Mouse (Mus musculus) embryonic fibroblast, embryonic 13.5 days (primary cell): ENCODE data around the gene Fbxw11. TPM values are rescaled to one million over a fixed set of nuclear protein-coding genes. Genes with fewer than 3 reads are reported as not detected.
A peak's percentile ranks its signal among the peaks of the same experiment; 100 is the strongest.
"Not testable (repeated sequence)": the region's sequence is repeated elsewhere in the genome, so short reads cannot be mapped to it uniquely, and the experiment has no call there.

Experiments
- H3K27ac ChIP-seq: 2 replicates; pipeline ENCODE4 v1.5.1; 2012; ENCODE audit warnings: low read length, control low read depth, inconsistent platforms; ENCODE audit not compliant: insufficient read depth
- H3K4me1 ChIP-seq: 2 replicates; pipeline ENCODE4 v1.6.1; 2011; ENCODE audit warnings: low read length; ENCODE audit not compliant: control insufficient read depth, insufficient read depth
- H3K4me3 ChIP-seq: 2 replicates; pipeline ENCODE4 v1.5.1; 2011; ENCODE audit warnings: mild to moderate bottlenecking, control low read depth, low read length; ENCODE audit not compliant: insufficient read depth
- CTCF ChIP-seq: IDR thresholded peaks from 2 replicates; pipeline ENCODE4 v1.5.1; 2011; ENCODE audit warnings: mild to moderate bottlenecking, control low read depth, low read length, moderate library complexity, borderline replicate concordance; ENCODE audit not compliant: insufficient read depth
- POLR2A ChIP-seq: IDR thresholded peaks from 2 replicates; pipeline ENCODE4 v1.6.1; 2011; ENCODE audit warnings: low read depth, mild to moderate bottlenecking, control low read depth, low read length, moderate library complexity
- polyA plus RNA-seq: library from polyadenylated mRNA; stranded (reverse); fragments of >200 nt; gene quantifications from 2 replicates; pipeline ENCODE4 v1.2.4, GENCODE M21; 2011; ENCODE audit warnings: low read depth; ENCODE audit not compliant: missing spikeins, insufficient read length

The Fbxw11 gene
- polyA plus RNA-seq, 1 experiment, result 77.9 TPM

DNA sequence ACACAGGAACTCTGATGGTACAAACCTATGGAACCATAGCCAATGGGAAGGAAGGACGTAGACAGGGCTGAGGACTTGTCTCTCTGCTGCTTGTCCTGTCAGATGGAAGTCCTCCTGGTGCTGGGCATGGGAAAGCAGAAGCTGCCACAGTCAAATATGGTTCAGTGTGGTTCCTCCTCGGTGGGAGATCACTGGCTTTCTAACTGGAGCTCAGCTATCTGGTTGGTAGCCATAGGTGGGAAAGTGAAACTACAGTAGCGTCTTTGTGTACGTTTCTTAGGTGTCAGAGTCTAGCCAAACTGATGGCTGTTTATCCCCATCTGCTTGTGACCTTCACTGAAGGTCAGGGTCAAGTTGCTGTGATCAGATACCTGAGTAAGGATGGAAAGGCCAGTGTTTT is 29.0 kb downstream of the Fbxw11 start:
- Histone ChIP-seq H3K27ac (no peak overlapping the region), H3K4me3 (no peak overlapping the region), H3K4me1 (peaks cover 8% of the 10 kb centered on the region)
- TF ChIP-seq CTCF (no peak), POLR2A (no peak)

- Histone ChIP-seq H3K4me3 (no peak overlapping the region), H3K4me1 (peaks cover 14% of the 10 kb centered on the region), H3K27ac (no peak overlapping the region)
- TF ChIP-seq CTCF (no peak), POLR2A (no peak)
Measured at GRCm38 (mm10) chr11:32676777-32677176, 34.3 kb downstream of the Fbxw11 start.

- Histone ChIP-seq H3K4me3 (no peak overlapping the region), H3K4me1 (peaks cover 14% of the 10 kb centered on the region), H3K27ac (0 out of 2 replicates have a peak overlapping the region, but pooled peaks have one; percentile 60)
- TF ChIP-seq POLR2A (no peak), CTCF (no peak)
Measured at GRCm38 (mm10) chr11:32677811-32678210, 35.3 kb downstream of the Fbxw11 start.

DNA sequence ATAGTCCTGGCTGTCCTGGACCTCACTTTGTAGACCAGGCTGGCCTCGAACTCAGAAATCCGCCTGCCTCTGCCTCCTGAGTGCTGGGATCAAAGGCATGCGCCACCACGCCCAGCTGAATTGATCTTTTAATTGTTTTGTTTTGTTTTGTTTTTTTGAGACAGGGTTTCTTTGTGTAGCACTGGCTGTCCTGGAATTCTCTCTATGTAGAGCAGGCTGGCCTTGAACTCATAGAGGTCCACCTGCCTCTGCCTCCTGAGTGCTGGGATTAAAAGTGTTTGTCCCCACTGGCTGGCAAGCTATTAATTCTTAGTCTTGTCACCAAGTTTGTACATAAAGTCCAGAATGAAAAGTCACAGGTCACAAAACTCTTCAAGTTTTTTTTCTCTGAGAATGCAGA is 36.6 kb downstream of the Fbxw11 start:
- peaks cover 14% of the 10 kb centered on the region for H3K4me1 ChIP-seq
- not testable (repeated sequence) for H3K27ac ChIP-seq, H3K4me3 ChIP-seq

DNA sequence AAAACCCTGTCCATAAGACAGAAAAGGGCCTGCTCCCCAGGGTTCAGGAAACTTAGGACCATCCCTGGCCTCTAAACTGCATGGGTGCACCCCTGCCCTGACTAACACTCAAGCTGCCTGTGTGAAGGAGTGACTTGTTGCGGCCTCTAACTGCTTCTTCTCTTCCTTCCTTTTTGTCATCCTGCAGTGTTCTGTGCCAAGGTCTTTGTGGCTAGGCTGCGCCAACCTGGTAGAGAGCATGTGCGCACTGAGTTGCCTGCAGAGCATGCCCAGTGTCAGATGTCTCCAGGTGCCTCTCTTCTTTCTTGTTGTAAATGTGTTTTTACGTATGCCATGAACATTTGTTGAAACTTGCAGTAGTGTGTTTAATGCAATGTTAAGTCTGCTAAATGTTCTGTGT is 37.5 kb downstream of the Fbxw11 start:
- TF ChIP-seq POLR2A (no peak), CTCF (no peak)
- H3K27ac ChIP-seq, result no peak overlapping the region

GRCm38 (mm10) chr11:32681192-32681795 is 38.8 kb downstream of the Fbxw11 start:
- Histone ChIP-seq H3K4me3 (no peak overlapping the region), H3K4me1 (peaks cover 14% of the 10 kb centered on the region), H3K27ac (no peak overlapping the region)
- TF ChIP-seq POLR2A (no peak), CTCF (no peak)

More for the DNA sequence above, 37.5 kb downstream of the Fbxw11 start:
- Histone ChIP-seq H3K4me1 (peaks cover 14% of the 10 kb centered on the region), H3K4me3 (no peak overlapping the region)

GRCm38 (mm10) chr11:32682335-32683102 is 40.0 kb downstream of the Fbxw11 start:
- no peak overlapping the region for H3K27ac ChIP-seq
- H3K4me3 ChIP-seq, result no peak overlapping the region
- TF ChIP-seq CTCF, result no peak
- TF ChIP-seq POLR2A, result no peak
- peaks cover 9% of the 10 kb centered on the region for H3K4me1 ChIP-seq

- H3K27ac ChIP-seq, result no peak overlapping the region
- TF ChIP-seq POLR2A (no peak), CTCF (no peak)
- H3K4me1 ChIP-seq, result peaks cover 16% of the 10 kb centered on the region
- no peak overlapping the region for H3K4me3 ChIP-seq
Measured at GRCm38 (mm10) chr11:32684690-32685254, 42.2 kb downstream of the Fbxw11 start.

DNA sequence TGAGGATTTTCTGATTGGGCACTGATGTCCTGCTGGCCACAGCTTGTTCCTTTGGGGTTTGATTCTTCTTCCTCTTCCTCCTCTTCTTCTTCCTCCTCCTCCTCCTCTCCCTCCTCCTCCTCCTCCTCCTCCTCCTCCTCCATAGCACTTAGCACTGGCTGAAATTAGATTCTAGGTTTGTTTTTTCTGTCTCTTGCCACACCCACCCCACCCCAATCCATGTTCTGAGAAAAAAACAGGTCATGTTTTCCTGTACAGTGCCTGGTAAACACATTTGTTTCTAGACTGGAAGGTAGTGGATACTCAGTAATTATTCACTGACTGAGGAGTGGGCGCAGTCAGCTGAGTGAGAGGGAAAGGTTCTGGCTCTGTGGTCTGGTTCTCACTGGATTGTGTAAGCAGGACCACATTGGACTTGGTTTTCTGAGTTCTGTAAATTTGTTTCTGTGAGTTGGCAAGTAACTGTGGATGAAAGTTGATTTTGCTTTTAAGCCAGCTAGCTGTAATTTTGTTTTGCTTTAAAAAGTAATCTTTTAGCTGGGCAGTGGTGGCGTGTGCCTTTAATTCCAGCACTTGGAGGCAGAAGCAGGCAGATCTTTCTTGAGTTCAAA is 45.8 kb downstream of the Fbxw11 start:
- H3K4me3 ChIP-seq, result no peak overlapping the region
- no peak for TF ChIP-seq CTCF
- TF ChIP-seq POLR2A, result no peak
- H3K27ac ChIP-seq, result no peak overlapping the region
- peaks cover 13% of the 10 kb centered on the region for H3K4me1 ChIP-seq

DNA sequence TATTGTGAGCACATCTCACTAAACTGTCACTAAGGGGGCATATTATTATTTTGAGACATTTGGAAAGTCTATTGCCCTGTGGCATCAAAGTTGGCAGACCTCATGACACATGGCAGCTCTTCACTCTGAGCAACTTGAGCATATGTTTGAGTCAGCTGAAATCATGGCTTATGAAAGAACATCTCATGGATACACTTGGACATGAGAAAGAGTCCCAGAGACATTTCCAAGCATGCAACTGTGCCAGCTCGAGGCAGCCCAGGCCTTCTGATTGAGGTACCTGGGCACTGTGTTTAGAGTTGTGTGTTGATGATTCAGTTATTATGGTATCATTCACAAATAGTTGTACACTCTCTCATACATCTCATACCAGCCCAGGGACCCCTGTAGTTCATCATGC is 47.0 kb downstream of the Fbxw11 start:
- TF ChIP-seq POLR2A, result no peak
- no peak for TF ChIP-seq CTCF
- H3K27ac ChIP-seq, result no peak overlapping the region; the same call in 1 of the 2 replicates
- H3K4me1 ChIP-seq, result peaks cover 17% of the 10 kb centered on the region
- H3K4me3 ChIP-seq, result no peak overlapping the region
